Mouse (Mus musculus): ENCODE measurements at regions not wholly inside any gene's neighbourhood (a gene's known extent, or its start where the extent isn't known, plus 50 kb on each side); places are given as distances from the start of the nearest gene placed in this dataset.

DNA sequence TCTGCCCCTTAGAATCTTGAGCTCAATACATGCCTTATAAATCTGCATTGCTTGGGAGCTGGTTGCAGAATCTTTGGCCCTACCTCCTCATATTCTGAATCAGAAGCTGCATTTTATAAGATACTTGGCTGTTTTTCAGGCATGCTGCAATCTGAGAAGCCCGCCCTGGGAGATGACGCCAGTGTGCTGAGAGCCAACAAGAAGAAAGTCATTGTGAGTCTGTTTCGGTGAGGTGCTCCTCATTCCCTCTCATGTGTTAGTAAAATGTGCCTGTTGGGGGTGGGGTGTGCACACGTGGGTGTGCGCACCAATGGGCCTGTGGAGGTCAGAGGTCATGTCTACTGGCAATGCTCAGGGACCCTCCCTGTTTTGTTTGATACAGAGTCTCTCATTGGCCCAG is 388.7 kb downstream of the Agtpbp1 start:
- H3K9me3 ChIP-seq (replicated peaks; ENCODE audit: control insufficient read depth, insufficient read depth, low read length, poor library complexity, severe bottlenecking) = no peaks in the 10 kb centered on the region
- no peaks in the 10 kb centered on the region for H3K27me3 ChIP-seq (ENCODE audit: control insufficient read depth, insufficient read depth, low read length, poor library complexity, severe bottlenecking)
- H3K4me1 ChIP-seq (ENCODE audit: control insufficient read depth, insufficient read depth, low read length) = no peaks in the 10 kb centered on the region
- H3K27ac ChIP-seq (ENCODE audit: insufficient read depth, low read length) = no peak overlapping the region
- no peak overlapping the region for H3K4me3 ChIP-seq (ENCODE audit: low read depth, low read length)
- H3K36me3 ChIP-seq (ENCODE audit: control insufficient read depth, insufficient read depth, low read length, poor library complexity, severe bottlenecking) = no peaks in the 10 kb centered on the region
- H3K9ac ChIP-seq (ENCODE audit: low read depth, poor library complexity, severe bottlenecking) = no peak overlapping the region
- TF ChIP-seq POLR2A (IDR thresholded peaks at IDR 0.05; ENCODE audit: insufficient read depth, low read length) (no peak), EP300 (IDR thresholded peaks at IDR 0.05; ENCODE audit: insufficient read depth, low read depth, low read length) (no peak), CTCF (IDR thresholded peaks at IDR 0.05; ENCODE audit: low read depth, low read length) (no peak)

DNA sequence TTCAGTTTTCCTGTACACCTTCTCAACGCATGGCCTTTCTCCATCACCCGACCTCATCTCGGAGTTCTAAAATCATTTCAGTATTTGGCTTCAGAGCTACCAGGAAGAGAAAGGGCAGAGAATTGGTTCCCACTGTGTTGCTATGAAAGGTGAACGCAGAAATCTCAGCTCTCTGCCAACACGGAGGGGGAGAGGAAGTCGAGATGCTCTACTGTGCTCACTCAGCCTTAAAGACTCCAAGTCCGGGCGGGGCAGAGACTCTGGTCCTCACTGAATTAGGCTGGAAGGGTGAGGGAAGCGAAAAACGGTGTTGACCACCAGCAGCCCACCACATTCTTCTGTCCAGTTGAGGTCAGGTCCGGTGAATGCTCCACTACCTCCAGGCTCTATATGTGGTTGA is 382.1 kb downstream of the Ntrk2 start:
- H3K27me3 ChIP-seq (ENCODE audit: control insufficient read depth, insufficient read depth, low read length, poor library complexity, severe bottlenecking) = no peaks in the 10 kb centered on the region
- TF ChIP-seq POLR2A (IDR thresholded peaks at IDR 0.05; ENCODE audit: insufficient read depth, low read length) (no peak), CTCF (IDR thresholded peaks at IDR 0.05; ENCODE audit: low read depth, low read length) (no peak), EP300 (IDR thresholded peaks at IDR 0.05; ENCODE audit: insufficient read depth, low read depth, low read length) (no peak)
- no peaks in the 10 kb centered on the region for H3K4me1 ChIP-seq (ENCODE audit: control insufficient read depth, insufficient read depth, low read length)
- H3K27ac ChIP-seq (ENCODE audit: insufficient read depth, low read length) = no peak overlapping the region
- no peak overlapping the region for H3K4me3 ChIP-seq (ENCODE audit: low read depth, low read length)
- H3K9me3 ChIP-seq (replicated peaks; ENCODE audit: control insufficient read depth, insufficient read depth, low read length, poor library complexity, severe bottlenecking) = no peaks in the 10 kb centered on the region
- no peak overlapping the region for H3K9ac ChIP-seq (ENCODE audit: low read depth, poor library complexity, severe bottlenecking)
- H3K36me3 ChIP-seq (ENCODE audit: control insufficient read depth, insufficient read depth, low read length, poor library complexity, severe bottlenecking) = no peaks in the 10 kb centered on the region
